Mouse (Mus musculus) retina, adult 2 months (tissue): ENCODE measurements around the gene Cwf19l2.
"Not testable (repeated sequence)": the region's sequence is repeated elsewhere in the genome, so short reads cannot be mapped to it uniquely, and the experiment has no call there.

Experiments used
- DNase-seq: peaks from one replicate; pipeline ENCODE4 v3.0.0-alpha.2; 2012; ENCODE audit warnings: low read depth, low spot score

Gene Cwf19l2

DNA sequence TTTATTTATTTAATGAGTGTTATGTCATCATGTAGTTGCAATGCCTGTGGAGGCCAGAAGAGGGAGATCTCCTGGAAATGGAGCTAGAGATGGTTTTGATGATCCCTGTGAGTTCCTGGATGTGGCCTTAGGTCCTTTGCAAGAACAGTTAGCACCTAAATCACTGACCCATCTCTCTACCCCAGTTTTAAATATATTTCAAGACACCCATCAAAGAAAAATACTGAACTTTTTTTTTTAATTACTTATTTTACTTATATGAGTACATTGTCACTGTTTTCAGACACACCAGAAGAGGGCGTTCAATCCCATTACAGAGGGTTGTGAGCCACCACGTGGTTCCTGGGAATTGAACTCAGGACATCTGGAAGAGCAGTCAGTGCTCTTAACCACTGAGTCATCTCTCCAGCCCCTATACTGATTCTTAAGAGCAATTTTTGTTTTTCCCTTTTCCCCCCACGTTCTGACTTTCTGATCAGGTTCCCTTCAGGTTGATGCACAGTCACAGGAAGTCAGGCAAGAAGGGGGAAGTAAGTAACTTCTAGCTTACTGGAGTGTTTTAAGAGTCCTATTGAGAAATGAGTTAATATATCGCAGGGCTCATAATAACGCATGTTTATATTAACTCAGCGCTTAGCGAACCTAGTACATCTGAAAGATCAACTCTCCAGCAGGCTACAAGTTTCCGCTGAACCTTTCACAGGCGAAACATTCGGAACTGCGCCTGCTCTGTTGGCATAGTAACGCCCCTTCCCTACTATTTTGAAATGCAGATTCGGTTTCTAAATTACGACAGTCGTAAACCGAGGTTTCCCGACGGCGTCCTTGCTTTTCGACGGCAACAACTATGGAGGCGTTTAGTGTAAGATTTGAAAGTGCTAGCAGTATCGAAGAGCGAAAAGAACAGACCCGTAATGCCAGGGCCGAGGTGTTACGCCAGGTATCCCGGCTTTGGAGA is at the start of gene Cwf19l2:
Gene Cwf19l2 (plus strand): TSS at position 342 of the 958 bp plus-strand sequence.
- peak; percentile 79 for DNase-seq

DNA sequence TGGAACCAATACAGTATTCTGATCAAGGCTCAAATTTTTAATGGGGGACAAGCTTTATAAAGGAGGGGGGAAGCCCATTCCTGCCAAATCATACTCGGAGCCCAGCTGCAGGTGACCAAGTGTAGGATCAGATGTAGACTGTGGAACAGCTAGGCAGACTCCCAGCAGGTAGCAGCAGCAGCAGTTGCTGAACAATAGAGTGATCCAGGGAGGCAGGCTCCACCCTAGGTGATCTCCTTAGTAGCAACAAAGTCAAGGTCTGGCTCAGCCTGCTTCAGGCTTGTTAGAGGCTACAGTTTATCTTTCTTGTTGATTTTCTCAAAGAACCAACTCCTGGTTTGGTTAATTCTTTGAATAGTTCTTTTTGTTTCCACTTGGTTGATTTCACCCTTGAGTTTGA is 27.1 kb upstream of the Cwf19l2 start:
- not testable (repeated sequence) for DNase-seq

DNA sequence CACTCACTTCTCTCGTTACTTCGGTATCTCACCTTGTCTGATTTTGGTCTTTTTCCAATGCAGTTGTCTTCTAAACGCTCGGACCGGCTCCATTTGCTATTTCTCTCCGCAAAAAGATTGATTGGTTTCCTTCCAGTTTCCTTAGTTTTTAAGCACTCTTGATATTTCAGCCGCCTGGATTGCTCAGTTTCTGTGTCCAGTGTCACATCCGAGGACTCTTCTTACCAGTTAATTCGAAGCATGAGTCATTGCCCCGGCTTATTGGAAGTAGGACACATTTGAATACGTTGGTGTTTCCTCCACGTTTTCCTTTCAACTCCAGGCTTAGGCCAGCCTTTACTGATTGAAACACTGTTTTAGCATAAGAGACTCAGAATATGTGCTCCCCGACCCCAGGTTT is 980 bp downstream of the Cwf19l2 start:
- DNase-seq: no peak

DNA sequence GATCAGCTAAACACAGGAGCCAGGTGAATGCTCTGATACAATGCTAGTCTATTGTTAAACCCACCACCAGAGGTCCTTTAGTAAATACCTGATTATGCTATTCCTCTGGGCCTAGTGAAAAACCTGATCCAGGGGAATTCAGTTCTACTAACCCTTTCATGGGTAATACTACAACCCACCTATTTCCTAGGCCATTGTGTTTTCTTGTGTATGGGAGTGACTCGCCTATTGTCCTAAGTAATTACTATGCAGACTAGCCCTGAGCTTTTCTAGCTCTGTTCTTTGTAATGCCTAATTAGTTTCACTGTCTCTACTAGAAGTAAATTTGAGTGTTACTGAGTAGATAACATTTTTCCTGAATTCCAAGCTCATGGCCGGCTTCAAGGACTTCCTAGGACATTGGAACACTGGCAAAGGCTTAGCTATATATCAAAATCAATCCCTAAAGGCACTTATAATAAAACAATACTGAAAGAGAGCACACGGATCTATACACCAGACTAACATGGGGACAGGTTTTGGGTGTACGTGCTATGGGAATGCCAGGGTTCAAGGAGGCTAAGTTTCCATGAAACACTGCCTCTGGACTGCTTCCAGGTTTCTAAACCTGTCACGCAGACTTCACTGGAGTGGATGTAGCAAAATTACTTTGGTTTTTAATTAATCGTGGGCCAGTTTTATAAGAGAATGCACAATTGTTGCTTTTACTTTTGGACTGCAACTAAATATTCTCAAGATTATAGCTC is 36.3 kb downstream of the Cwf19l2 start:
- DNase-seq: not testable (repeated sequence)

DNA sequence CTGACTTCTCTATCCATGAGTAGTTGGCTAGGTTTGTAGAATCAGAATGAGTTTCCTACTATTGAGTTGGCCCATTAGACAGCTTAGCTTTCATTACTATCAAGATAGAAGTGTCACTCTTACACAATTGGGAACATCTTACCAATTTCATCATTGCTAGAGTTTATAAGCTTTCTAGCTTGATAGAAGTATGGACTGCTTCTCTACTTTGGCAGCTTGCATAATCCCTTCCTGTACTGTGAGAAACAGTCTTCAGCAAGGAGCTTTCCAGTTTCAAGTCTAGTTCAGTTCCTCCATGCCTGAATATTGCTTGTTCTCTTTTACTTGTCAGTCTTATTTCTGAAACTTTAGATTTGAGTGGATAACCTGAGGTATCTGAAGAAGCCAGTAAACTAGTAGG is 68.5 kb downstream of the Cwf19l2 start:
- DNase-seq: no peak

DNA sequence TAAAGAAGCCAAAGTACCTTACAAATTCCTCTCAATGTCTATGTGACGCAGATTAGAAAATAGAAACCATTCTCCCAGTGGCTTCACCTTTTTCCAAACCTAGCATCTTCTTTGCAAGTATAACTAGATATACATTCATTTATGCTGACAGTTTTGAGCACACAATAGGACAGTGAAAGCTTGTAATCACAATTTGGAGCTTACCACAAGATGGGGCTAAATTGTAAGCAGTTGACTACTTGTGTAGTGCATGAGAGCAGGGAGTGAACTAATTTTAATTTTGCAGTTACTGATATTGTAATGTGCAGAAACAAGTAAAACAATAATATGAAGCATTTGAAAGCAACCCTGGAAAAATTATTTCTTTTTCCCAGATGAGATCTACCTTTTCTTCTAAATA is 115.3 kb downstream of the Cwf19l2 start:
- DNase-seq: no peak

DNA sequence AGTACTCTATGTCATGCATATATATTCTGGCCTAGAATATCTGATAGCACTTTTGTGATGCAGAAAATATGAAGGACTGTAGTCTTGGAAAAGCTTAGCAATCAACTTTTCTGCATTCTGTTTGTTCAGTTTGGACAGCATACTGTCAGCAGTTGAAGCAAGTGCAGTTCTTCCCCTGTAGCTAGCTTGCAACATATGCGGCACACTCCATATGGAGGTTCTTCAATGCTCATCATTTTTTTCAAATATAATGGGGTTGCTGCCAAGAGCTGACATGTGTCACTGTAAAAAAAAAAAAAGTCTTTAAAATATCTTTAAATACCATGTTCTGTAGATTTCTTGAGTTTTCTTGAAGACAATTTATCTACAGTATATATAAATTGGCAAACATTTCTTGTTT is 115.8 kb downstream of the Cwf19l2 start:
- no peak for DNase-seq

DNA sequence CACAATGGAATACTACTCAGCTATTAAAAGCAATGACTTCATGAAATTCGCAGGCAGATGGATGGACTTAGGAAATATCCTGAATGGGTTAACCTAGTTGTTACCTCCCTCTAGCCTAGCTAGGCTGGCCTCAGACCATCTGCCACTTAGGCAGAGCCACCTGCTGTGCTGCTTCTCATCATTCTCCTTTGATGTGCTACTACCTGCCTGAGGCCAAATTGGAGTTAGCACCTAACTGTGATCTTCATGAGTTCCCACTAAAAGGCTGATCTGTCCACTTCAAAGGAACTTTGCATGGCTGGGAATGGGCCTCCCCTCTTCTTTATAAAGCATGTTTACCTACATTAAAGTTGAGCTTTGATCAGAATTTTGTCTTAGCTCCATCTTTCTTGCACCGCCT is 117.6 kb downstream of the Cwf19l2 start:
- no peak for DNase-seq
